Mouse (Mus musculus): ENCODE data around the gene Fbxo11. TPM values are rescaled to one million over a fixed set of nuclear protein-coding genes. Genes with fewer than 3 reads are reported as not detected.
A peak's percentile ranks its signal among the peaks of the same experiment; 100 is the strongest.
"Not testable (repeated sequence)": the region's sequence is repeated elsewhere in the genome, so short reads cannot be mapped to it uniquely, and the experiment has no call there.

The Fbxo11 gene
- polyA plus RNA-seq, 1 experiment from 2014 or later: 35.9 TPM

GRCm38 (mm10) chr17:87971696-87972591 lies 93.1 kb downstream of the Fbxo11 start:
- H3K9me3 ChIP-seq (replicated peaks); H3K27me3 ChIP-seq; ATAC-seq (ENCODE audit: low FRiP score); H3K36me3 ChIP-seq; H3K4me2 ChIP-seq (replicated peaks); H3K4me3 ChIP-seq; H3K27ac ChIP-seq; H3K9ac ChIP-seq: not testable (repeated sequence)
- peaks cover 11% of the 10 kb centered on the region for H3K4me1 ChIP-seq
- 89% methylated on average over 15 of the region's 15 CpGs for WGBS

GRCm38 (mm10) chr17:87968483-87968926 lies 96.6 kb downstream of the Fbxo11 start:
- H3K9ac ChIP-seq; H3K36me3 ChIP-seq; H3K4me2 ChIP-seq (replicated peaks); H3K4me3 ChIP-seq; H3K27ac ChIP-seq; H3K9me3 ChIP-seq (replicated peaks); H3K27me3 ChIP-seq; H3K4me1 ChIP-seq: not testable (repeated sequence)
- WGBS: 36% methylated on average over 6 of the region's 8 CpGs
- ATAC-seq (ENCODE audit: low FRiP score): peak; percentile 50; the same call in 1 of the 2 replicates

GRCm38 (mm10) chr17:87963081-87964075 lies 101.7 kb downstream of the Fbxo11 start:
- H3K9me3 ChIP-seq (replicated peaks): no peaks in the 10 kb centered on the region
- no peaks in the 10 kb centered on the region for H3K4me1 ChIP-seq
- H3K27ac ChIP-seq: no peak overlapping the region
- no peak overlapping the region for H3K4me3 ChIP-seq
- no peak overlapping the region for H3K9ac ChIP-seq
- no peak overlapping the region for H3K4me2 ChIP-seq (replicated peaks)
- H3K36me3 ChIP-seq: no peaks in the 10 kb centered on the region
- no peaks in the 10 kb centered on the region for H3K27me3 ChIP-seq
- no peak for ATAC-seq (ENCODE audit: low FRiP score)
- 91% methylated on average over 13 of the region's 14 CpGs for WGBS

GRCm38 (mm10) chr17:87959931-87960330 lies 105.2 kb downstream of the Fbxo11 start:
- H3K27me3 ChIP-seq; H3K9ac ChIP-seq; H3K4me1 ChIP-seq; H3K36me3 ChIP-seq; H3K27ac ChIP-seq; H3K9me3 ChIP-seq (replicated peaks); H3K4me3 ChIP-seq; ATAC-seq (ENCODE audit: low FRiP score); H3K4me2 ChIP-seq (replicated peaks): not testable (repeated sequence)
- 92% methylated on average over 5 of the region's 5 CpGs for WGBS

- not testable (repeated sequence) for H3K9ac ChIP-seq; H3K4me1 ChIP-seq; ATAC-seq (ENCODE audit: low FRiP score); H3K4me2 ChIP-seq (replicated peaks); H3K4me3 ChIP-seq; H3K9me3 ChIP-seq (replicated peaks); H3K36me3 ChIP-seq; H3K27ac ChIP-seq; H3K27me3 ChIP-seq
- WGBS: 94% methylated on average over 11 of the region's 11 CpGs
Measured at GRCm38 (mm10) chr17:87959406-87959805, 105.7 kb downstream of the Fbxo11 start.

GRCm38 (mm10) chr17:87958283-87958682 lies 106.8 kb downstream of the Fbxo11 start:
- WGBS: 61% methylated on average over 8 of the region's 8 CpGs
- Histone ChIP-seq H3K4me1 (no peaks in the 10 kb centered on the region), H3K4me3 (no peak overlapping the region), H3K4me2 (replicated peaks) (no peak overlapping the region), H3K27me3 (no peaks in the 10 kb centered on the region), H3K9me3 (replicated peaks) (no peaks in the 10 kb centered on the region), H3K36me3 (no peaks in the 10 kb centered on the region), H3K27ac (no peak overlapping the region), H3K9ac (no peak overlapping the region)
- no peak for ATAC-seq (ENCODE audit: low FRiP score)

- ATAC-seq (ENCODE audit: low FRiP score): no peak
- Histone ChIP-seq H3K4me1 (no peaks in the 10 kb centered on the region), H3K4me2 (replicated peaks) (no peak overlapping the region), H3K4me3 (no peak overlapping the region), H3K27me3 (no peaks in the 10 kb centered on the region), H3K9ac (no peak overlapping the region), H3K36me3 (no peaks in the 10 kb centered on the region), H3K27ac (no peak overlapping the region), H3K9me3 (replicated peaks) (no peaks in the 10 kb centered on the region)
- 76% methylated on average over 12 of the region's 12 CpGs for WGBS
Measured at GRCm38 (mm10) chr17:87957096-87957840, 107.8 kb downstream of the Fbxo11 start.

GRCm38 (mm10) chr17:87954618-87955124 lies 110.4 kb downstream of the Fbxo11 start:
- not testable (repeated sequence) for H3K9ac ChIP-seq; ATAC-seq (ENCODE audit: low FRiP score)
- WGBS: 89% methylated on average over 13 of the region's 13 CpGs

GRCm38 (mm10) chr17:87948965-87949584 lies 116.0 kb downstream of the Fbxo11 start:
- H3K27ac ChIP-seq: no peak overlapping the region
- ATAC-seq (ENCODE audit: low FRiP score): no peak
- no peaks in the 10 kb centered on the region for H3K36me3 ChIP-seq
- no peaks in the 10 kb centered on the region for H3K4me1 ChIP-seq
- WGBS: 46% methylated on average over 16 of the region's 16 CpGs
- H3K9ac ChIP-seq: no peak overlapping the region
- no peak overlapping the region for H3K4me3 ChIP-seq
- no peak overlapping the region for H3K4me2 ChIP-seq (replicated peaks)
- no peaks in the 10 kb centered on the region for H3K27me3 ChIP-seq
- no peaks in the 10 kb centered on the region for H3K9me3 ChIP-seq (replicated peaks)

More at GRCm38 (mm10) chr17:87954618-87955124, 110.4 kb downstream of the Fbxo11 start:
- H3K4me3 ChIP-seq; H3K9me3 ChIP-seq (replicated peaks); H3K4me2 ChIP-seq (replicated peaks); H3K4me1 ChIP-seq; H3K27me3 ChIP-seq; H3K27ac ChIP-seq; H3K36me3 ChIP-seq: not testable (repeated sequence)

Data from hindbrain, embryonic 12.5 days (tissue).